Comparison of ENCODE assay signal across 8 mouse cellular contexts in genomic region chr11:61407638-61408183, GRCm38 (mm10). TPM values are rescaled to one million over a fixed set of nuclear protein-coding genes. Genes with fewer than 3 reads are reported as not detected.
DNase-seq lines count a peak whose midpoint lies in the region; ATAC-seq and TF ChIP-seq lines count a peak whose summit lies in the region.

No protein-coding gene starts in this region.

- TF ChIP-seq POLR2A in bone marrow, adult 2 months (IDR thresholded peaks at IDR 0.05; ENCODE audit: borderline replicate concordance, control insufficient read depth, low read depth, low read length): peak; percentile 9; the same call in 1 of the 2 replicates

- peak overlapping the region; percentile 71 for H3K27ac ChIP-seq in bone marrow, adult 2 months (ENCODE audit: control insufficient read depth, insufficient read depth, low read depth, low read length, poor library complexity)
- peak overlapping the region; percentile 94 for H3K27ac ChIP-seq in embryonic facial prominence, embryonic 15.5 days (replicated peaks)
- peak overlapping the region; percentile 85 for H3K27ac ChIP-seq in limb, embryonic 12.5 days
- peak overlapping the region; percentile 99 for H3K27ac ChIP-seq in midbrain, embryonic 14.5 days (replicated peaks; ENCODE audit: low read depth, low read length)

- 2% methylated on average over 39 of the region's 39 CpGs for WGBS in bone marrow, adult 2 months
- 1% methylated on average over 39 of the region's 39 CpGs for WGBS in embryonic facial prominence, embryonic 15.5 days
- 1% methylated on average over 39 of the region's 39 CpGs for WGBS in limb, embryonic 12.5 days
- 2% methylated on average over 39 of the region's 39 CpGs for WGBS in midbrain, embryonic 14.5 days

- no peaks in the 10 kb centered on the region for H3K9me3 ChIP-seq in embryonic facial prominence, embryonic 15.5 days (replicated peaks)
- no peaks in the 10 kb centered on the region for H3K9me3 ChIP-seq in limb, embryonic 12.5 days
- no peaks in the 10 kb centered on the region for H3K9me3 ChIP-seq in midbrain, embryonic 14.5 days (ENCODE audit: control insufficient read depth, low read length)

- H3K36me3 ChIP-seq in embryonic facial prominence, embryonic 15.5 days: no peaks in the 10 kb centered on the region
- no peaks in the 10 kb centered on the region for H3K36me3 ChIP-seq in limb, embryonic 12.5 days
- H3K36me3 ChIP-seq in midbrain, embryonic 14.5 days (ENCODE audit: control insufficient read depth, insufficient read depth, low read length): no peaks in the 10 kb centered on the region

- H3K4me2 ChIP-seq in embryonic facial prominence, embryonic 15.5 days (replicated peaks): peak overlapping the region; percentile 55
- H3K4me2 ChIP-seq in limb, embryonic 12.5 days: peak overlapping the region; percentile 55
- H3K4me2 ChIP-seq in midbrain, embryonic 14.5 days (ENCODE audit: low read length): peak overlapping the region; percentile 51

- DNase-seq in A20 (ENCODE audit: low read depth, low spot score): peak; percentile 93
- peak; percentile 95 for DNase-seq in heart, adult 8-10 months (ENCODE audit: low spot score)
- peak; percentile 87 to 92 for DNase-seq in kidney, adult 8-10 months
- peak; percentile 93 for DNase-seq in midbrain, embryonic 14.5 days
- peak; percentile 74 for DNase-seq in spleen, adult 12 weeks (ENCODE audit: low spot score)

- peak; percentile 25; the same call in 1 of the 2 replicates for TF ChIP-seq CTCF in bone marrow, adult 2 months (IDR thresholded peaks at IDR 0.05; ENCODE audit: control insufficient read depth, insufficient read depth, low read length)

- peak; percentile 87 for ATAC-seq in embryonic facial prominence, embryonic 15.5 days (ENCODE audit: insufficient number of reproducible peaks, low FRiP score, low TSS enrichment, low read depth)
- peak; percentile 88 for ATAC-seq in limb, embryonic 12.5 days (ENCODE audit: insufficient number of reproducible peaks, insufficient read depth, low FRiP score, low TSS enrichment, low read depth)
- peak; percentile 89 for ATAC-seq in midbrain, embryonic 14.5 days (ENCODE audit: low FRiP score, low TSS enrichment)

- no peaks in the 10 kb centered on the region for H3K4me1 ChIP-seq in bone marrow, adult 2 months (ENCODE audit: control insufficient read depth, insufficient read depth, low read length)
- 0 out of 2 replicates have a peak, but pooled peaks cover 3% of the 10 kb centered on the region for H3K4me1 ChIP-seq in embryonic facial prominence, embryonic 15.5 days
- H3K4me1 ChIP-seq in limb, embryonic 12.5 days (replicated peaks): 0 out of 2 replicates have a peak, but pooled peaks cover 3% of the 10 kb centered on the region
- H3K4me1 ChIP-seq in midbrain, embryonic 14.5 days (ENCODE audit: control insufficient read depth, insufficient read depth, low read length): no peaks in the 10 kb centered on the region

- H3K4me3 ChIP-seq in bone marrow, adult 2 months (replicated peaks; ENCODE audit: control insufficient read depth, low read depth, low read length): peak overlapping the region; percentile 97
- H3K4me3 ChIP-seq in embryonic facial prominence, embryonic 15.5 days (replicated peaks): peak overlapping the region; percentile 70
- H3K4me3 ChIP-seq in limb, embryonic 12.5 days (replicated peaks): peak overlapping the region; percentile 67
- H3K4me3 ChIP-seq in midbrain, embryonic 14.5 days (replicated peaks; ENCODE audit: low read depth, low read length): peak overlapping the region; percentile 66

- no peaks in the 10 kb centered on the region for H3K27me3 ChIP-seq in embryonic facial prominence, embryonic 15.5 days
- peaks cover 13% of the 10 kb centered on the region for H3K27me3 ChIP-seq in limb, embryonic 12.5 days
- H3K27me3 ChIP-seq in midbrain, embryonic 14.5 days (ENCODE audit: control insufficient read depth, insufficient read depth, low read length): no peaks in the 10 kb centered on the region

- H3K9ac ChIP-seq in embryonic facial prominence, embryonic 15.5 days: peak overlapping the region; percentile 59
- H3K9ac ChIP-seq in limb, embryonic 12.5 days (replicated peaks): peak overlapping the region; percentile 67
- H3K9ac ChIP-seq in midbrain, embryonic 14.5 days (replicated peaks; ENCODE audit: low read length): peak overlapping the region; percentile 90

RNA-seq across cellular contexts. Expression of gene Slc47a1, which starts 29.6 kb away (rescaled TPM):
- 1.4 TPM in 1 of 2 replicates, not detected in the other for polyA plus RNA-seq in bone marrow, adult 2 months (2011; ENCODE audit: insufficient read depth, insufficient read length, low replicate concordance, missing spikeins)
- polyA plus RNA-seq in embryonic facial prominence, embryonic 15.5 days (2015; fragmentation: Nextera tagmentation; extraction: Ambion mirVana): 0.88 and 0.89 TPM in 2 replicates
- 10 to 100 TPM; 24.9 to 31.1 (median 29.5) TPM for total RNA-seq in heart, adult 8-10 months (2022)
- 0.08 TPM in 1 of 2 replicates, not detected in the other for polyA plus RNA-seq in limb, embryonic 12.5 days (2016; fragmentation: Nextera tagmentation; extraction: Ambion mirVana)
- not detected in 2 replicates for polyA plus RNA-seq in midbrain, embryonic 14.5 days (2014; fragmentation: Nextera tagmentation; extraction: Ambion mirVana)

RNA-seq across cellular contexts. Expression of gene Rnf112, which starts 46.2 kb away (rescaled TPM):
- polyA plus RNA-seq in bone marrow, adult 2 months (2011; ENCODE audit: insufficient read depth, insufficient read length, low replicate concordance, missing spikeins): 0.65 TPM in 1 of 2 replicates, not detected in the other
- 1.4 and 2.1 TPM in 2 replicates for polyA plus RNA-seq in embryonic facial prominence, embryonic 15.5 days (2015; fragmentation: Nextera tagmentation; extraction: Ambion mirVana)
- under 1 TPM in 3 of 4 experiments, not detected in 1; 0.12 to 0.14 (median 0.14) TPM for total RNA-seq in heart, adult 8-10 months (2022)
- 0.63 and 0.69 TPM in 2 replicates for polyA plus RNA-seq in limb, embryonic 12.5 days (2016; fragmentation: Nextera tagmentation; extraction: Ambion mirVana)
- 8.5 and 21.2 TPM in 2 replicates for polyA plus RNA-seq in midbrain, embryonic 14.5 days (2014; fragmentation: Nextera tagmentation; extraction: Ambion mirVana)

Comparison
In these comparisons a context has a peak if more than half of its experiments do, and no peak if none do; other contexts are left out.
1. Peak in every context shown above with its lines: DNase-seq, ATAC-seq, H3K4me3 ChIP-seq and H3K27ac ChIP-seq.